Mouse (Mus musculus): ENCODE results near the gene 4933430I17Rik.
A peak's percentile ranks its signal among the peaks of the same experiment; 100 is the strongest.
"Not testable (repeated sequence)": the region's sequence is repeated elsewhere in the genome, so short reads cannot be mapped to it uniquely, and the experiment has no call there.

4933430I17Rik gene

DNA sequence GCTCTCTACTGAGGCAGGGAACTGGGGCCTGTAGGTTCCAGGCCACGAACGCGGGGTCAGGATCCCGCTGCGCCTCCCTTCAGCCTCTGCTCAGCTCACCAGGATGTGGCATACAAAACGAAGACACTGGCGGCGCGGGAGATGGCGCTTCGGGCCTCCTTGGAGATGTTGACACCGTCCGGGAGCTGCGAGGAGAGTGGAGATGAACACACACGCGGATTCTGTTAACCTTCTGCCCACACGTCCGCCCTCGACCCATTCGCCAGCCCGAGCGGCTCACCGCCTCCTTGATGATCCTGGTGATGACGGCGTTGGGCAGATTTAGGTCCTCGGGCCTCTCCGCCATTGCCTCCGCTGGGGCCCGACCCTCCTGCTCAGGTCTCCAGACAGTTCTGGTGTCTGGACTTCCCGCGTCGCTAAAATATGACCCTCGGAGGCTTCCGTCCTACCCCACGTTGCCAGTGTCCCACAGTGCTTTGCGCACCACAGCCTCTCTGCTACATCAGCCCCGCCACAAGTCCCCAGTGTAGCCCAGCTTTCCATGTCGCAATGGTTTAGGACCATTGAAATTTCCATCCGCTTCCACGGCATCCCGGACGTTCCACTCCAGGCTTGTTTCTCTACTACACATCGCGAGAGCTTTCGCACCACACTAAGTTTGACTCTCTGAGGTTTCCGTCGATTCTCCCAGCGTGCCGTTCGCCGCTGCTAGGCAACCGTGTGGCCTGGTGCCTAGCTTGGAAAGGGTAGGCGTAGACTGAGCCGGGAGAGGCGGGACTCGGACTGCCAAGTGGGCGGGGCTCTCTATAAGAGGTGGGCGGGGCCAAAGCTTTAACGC, at the start of gene 4933430I17Rik, which contains the start of gene Pole3:
Gene 4933430I17Rik (plus strand): TSS at position 719 of the 838 bp plus-strand sequence.
Gene Pole3 (minus strand): TSS at position 418 of the 838 bp plus-strand sequence.
- peak; percentile 93 for DNase-seq (ENCODE audit: low read depth, low spot score)

DNA sequence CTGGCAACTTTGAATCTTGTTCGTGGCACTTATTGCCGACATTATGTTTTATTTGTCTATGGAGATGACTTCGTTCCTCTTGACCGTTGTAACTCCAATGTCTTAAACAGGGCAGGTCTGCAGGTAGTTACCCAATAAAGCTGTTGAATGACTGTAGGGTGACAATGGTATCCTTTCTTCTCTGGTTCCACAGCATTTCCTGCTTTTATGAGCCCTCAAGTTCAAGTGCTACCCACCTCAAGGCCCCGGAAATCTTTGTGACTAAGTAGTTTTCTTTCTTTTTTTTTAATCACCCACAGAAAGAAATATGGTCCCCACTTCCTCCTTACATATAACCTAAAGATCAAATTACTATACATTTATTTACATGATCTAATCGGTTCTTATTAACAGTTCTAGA, 49.4 kb upstream of the 4933430I17Rik start:
- no peak for DNase-seq (ENCODE audit: low read depth, low spot score)

DNA sequence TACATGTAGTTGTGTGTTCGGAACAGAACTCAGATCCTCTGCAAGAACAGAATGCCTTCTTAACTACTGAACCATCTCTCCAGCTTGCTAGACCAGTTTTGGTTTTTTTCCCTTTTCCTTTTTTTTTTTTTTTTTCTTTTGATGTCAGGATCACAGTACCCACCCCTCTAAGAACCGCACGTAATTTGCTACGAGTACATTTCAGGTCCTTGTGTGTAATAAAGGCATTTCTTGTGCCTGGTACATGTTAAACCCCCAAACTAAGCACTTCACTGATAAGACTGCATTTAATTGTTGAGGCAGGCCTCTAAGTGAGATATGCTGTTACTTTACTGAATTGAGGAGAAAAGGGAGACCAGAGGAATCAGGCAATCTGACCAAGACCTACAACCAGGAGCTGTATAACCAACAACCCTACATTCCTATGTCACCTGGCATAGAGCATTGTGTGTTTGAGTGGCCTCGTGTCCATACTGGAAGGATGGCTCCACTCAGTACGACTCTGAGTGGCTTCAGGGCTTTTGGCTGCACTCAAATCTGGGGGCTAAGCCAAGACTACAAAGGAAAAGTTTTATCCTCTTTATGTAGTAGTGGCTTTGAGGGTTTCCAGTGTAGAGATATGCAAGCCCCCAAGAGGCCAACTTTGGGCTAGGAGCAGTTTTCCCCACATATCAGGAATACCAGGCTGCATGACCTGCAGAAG, 47.5 kb upstream of the 4933430I17Rik start:
- DNase-seq (ENCODE audit: low read depth, low spot score), result no peak

DNA sequence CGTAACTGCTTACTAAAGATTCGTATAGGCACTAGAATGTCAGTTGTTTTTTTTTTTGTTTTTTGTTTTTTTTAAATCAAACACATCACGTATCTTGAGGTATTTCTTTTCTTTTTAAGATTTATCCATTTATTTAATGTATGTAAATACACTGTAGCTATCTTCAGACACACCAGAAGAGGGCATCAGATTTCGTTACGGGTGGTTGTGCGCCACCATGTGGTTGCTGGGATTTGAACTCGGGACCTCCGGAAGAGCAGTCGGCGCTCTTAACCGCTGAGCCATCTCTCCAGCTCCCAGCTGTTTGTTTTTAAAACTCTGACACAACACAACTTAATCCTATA, 45.6 kb upstream of the 4933430I17Rik start:
- not testable (repeated sequence) for DNase-seq (ENCODE audit: low read depth, low spot score)

DNA sequence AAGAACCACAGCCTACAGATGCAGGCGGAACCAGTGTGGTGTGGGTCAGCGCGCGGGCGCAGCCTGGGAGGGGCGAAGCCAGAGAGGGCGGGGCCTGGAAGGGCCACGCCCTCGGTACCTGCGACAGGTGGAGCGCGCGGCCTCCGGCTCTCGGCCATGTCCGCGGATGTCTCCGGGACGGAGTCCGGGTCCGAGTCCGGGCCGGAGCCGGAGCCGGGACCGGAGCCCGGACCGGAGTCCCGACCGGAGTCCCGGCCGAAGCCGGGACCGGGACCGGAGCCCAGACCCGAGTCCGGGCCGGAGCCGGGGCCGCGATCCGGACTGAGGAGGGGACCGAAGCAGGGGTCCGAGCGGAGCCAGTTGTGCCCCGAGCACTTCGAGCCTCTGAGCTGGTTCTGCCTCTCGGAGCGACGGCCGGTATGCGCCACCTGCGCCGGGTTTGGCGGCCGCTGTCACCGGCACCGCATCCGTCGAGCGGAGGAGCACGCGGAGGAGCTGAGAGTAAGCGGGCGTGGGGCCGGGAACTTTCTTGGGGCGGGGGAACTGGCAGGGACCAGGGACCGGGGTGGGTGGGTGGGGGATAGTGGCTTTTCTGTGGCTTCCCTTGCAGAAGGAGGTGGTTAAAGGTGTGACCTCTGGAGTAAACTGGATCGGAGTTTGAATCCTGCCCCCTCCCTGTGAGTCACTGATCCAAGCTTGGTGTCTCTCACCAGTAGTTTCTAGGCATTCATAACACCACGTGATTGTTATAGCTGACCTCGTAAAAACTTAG, 45.0 kb upstream of the 4933430I17Rik start, which contains the start of gene Bspry:
Gene Bspry (plus strand): TSS at position 117 of the 772 bp plus-strand sequence.
- no peak for DNase-seq (ENCODE audit: low read depth, low spot score)

- peak; percentile 65 for DNase-seq (ENCODE audit: low read depth, low spot score)
These were observed 44.2 kb upstream of the 4933430I17Rik start for GRCm38 (mm10) chr4:62480709-62481605.

- peak; percentile 57 for DNase-seq (ENCODE audit: low read depth, low spot score)
These were observed 40.2 kb upstream of the 4933430I17Rik start for GRCm38 (mm10) chr4:62484928-62485327.

DNA sequence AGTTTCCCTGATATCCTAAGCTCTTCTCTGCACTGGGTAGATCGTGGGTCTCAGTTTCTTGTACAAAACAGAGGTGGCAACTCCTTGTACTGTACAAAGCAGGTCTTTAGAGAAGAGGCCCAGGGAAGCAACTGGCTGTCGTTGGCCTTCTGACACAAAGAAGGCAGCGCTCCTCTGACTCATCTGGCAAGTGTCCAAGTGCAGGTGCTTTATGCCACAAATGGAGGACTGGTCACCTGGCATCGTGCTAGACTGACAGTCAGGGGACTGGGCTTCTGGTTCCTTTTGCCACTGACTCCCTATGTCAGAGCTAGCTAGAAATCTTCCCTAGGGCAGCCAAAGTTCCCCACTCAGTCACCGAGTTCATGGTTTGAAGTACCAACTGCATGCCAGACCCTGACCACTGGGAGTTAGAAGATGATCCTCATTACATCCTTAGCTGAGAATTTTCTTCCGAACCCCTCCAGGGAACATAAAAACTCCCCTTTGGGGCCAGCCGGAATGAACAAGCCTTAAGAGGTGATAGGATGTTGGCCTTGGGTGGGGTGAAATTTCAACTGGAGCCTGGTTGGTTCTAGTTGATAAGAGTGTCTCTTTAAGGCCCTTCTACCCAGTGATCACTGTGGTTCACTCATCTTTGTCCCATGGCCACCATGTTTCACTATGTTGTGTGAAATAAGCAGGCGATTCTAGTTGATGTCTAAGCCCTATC, 39.6 kb upstream of the 4933430I17Rik start:
- DNase-seq (ENCODE audit: low read depth, low spot score), result peak; percentile 64

DNA sequence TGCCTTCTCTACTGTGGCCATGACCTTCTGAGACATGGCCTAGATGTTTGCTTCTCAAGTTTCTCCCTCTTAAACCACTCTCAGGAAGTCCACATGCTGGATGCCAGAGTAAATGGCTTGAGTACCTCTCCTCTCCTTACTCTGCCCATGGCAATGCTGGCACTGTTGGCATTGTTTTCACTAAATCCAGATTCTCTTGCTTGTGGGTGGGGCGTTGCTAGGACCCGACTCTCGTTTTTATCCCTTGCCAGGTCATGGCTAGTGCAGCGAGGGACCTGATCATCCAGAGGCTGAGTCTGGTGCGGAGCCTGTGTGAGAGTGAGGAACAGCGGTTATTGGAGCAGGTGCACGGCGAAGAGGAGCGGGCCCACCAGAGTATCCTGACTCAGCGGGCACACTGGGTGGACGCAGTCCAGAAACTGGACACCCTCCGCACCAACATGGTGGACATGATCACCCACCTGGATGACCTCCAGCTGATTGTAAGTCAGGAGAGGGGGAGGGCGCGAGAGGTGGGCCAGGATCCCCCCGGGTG, 38.9 kb upstream of the 4933430I17Rik start:
- no peak for DNase-seq (ENCODE audit: low read depth, low spot score)

- no peak for DNase-seq (ENCODE audit: low read depth, low spot score)
These were observed 38.0 kb upstream of the 4933430I17Rik start for GRCm38 (mm10) chr4:62487172-62487571.

DNA sequence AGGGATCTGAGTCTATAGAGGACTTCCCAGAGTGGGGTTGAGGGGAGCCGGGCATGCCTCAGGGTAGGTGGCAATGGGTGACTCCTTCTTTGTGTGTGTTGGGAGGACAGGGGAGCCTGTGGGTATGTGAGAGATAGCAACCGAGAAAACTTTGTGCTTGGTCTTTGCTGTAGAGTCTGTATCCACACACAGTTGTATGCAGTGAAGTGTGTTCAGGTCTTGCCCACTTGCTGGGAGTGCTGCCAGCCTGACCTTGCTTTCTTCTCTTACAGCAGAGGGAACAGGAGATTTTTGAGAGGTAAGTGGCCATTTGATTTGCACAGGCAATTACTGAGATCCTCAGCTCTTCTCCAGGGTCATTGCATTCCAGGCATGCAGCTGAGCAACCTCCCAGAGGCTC, 37.3 kb upstream of the 4933430I17Rik start:
- DNase-seq (ENCODE audit: low read depth, low spot score), result no peak

- no peak for DNase-seq (ENCODE audit: low read depth, low spot score)
These were observed 32.5 kb upstream of the 4933430I17Rik start for GRCm38 (mm10) chr4:62492682-62493081.

DNA sequence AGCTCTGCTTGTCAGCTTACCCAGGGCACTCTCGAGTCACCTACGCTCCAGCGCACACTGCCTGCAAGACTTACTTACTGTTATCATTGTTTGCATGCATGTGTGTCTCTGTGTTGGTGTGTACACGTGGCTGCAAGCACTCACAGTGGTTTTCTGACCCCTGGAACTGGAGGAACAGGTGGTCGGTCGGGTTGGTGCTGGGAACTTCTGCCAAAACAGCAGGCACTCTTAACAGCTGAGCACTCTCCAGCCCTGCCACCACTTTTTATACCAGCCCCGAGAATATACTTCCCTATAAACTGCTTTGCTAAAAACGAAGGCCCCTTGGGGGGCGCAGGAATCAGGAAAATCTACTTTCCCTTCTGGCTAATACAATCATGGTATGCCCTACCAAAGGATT, 30.9 kb upstream of the 4933430I17Rik start:
- peak; percentile 9 for DNase-seq (ENCODE audit: low read depth, low spot score)

- peak; percentile 11 for DNase-seq (ENCODE audit: low read depth, low spot score)
These were observed 29.2 kb upstream of the 4933430I17Rik start for GRCm38 (mm10) chr4:62495946-62496345.

DNA sequence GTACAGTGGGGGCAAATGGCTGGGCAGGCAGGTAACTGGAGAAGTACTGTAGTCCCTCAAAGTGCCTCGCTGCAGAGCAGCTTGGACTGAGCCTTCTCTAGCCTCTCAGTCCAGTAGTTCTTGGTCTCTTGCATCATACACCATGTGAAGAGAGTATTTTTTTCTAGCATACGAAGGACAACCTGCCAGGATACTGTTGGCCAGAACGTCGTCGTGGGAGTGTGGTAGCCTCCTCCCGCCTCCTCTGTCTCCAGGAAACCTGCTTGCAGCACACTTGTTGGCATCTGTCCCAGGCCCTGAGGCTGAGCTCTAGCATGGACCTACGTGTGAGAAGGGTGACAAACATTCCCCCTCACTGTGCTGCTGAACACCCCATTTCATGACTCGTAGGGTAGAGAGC, 28.4 kb upstream of the 4933430I17Rik start:
- peak; percentile 19 for DNase-seq (ENCODE audit: low read depth, low spot score)

DNA sequence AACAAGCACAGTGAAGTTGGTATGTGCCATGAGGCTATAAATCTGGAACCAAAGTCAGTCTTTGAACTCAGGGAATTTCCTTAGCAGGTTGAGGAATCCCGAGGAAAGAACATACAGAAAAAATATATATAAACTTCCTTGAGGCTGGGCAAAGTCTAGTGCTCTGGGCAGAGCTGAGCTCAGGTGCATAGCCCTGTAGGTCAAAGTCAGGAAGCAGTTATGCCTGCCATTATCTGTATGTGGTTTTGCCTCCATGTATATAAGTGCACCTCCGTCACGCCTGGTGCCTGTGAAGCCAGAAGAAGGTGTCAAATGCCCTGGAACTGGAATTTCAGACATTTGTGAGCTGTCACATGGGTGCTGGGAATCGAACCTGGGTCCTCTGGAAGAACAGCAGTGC, 24.4 kb upstream of the 4933430I17Rik start:
- DNase-seq (ENCODE audit: low read depth, low spot score), result peak; percentile 11

GRCm38 (mm10) chr4:62501534-62501933, 23.6 kb upstream of the 4933430I17Rik start:
- DNase-seq (ENCODE audit: low read depth, low spot score), result no peak

GRCm38 (mm10) chr4:62501964-62502732, 23.0 kb upstream of the 4933430I17Rik start:
- peak; percentile 99 for DNase-seq (ENCODE audit: low read depth, low spot score)

GRCm38 (mm10) chr4:62502969-62503368, 22.2 kb upstream of the 4933430I17Rik start:
- DNase-seq (ENCODE audit: low read depth, low spot score), result no peak
